Mouse (Mus musculus) olfactory bulb, adult 2 months (tissue): ENCODE measurements around the gene Ercc8.

Source experiments
- CTCF ChIP-seq: fragments of 200-500 bp; IDR thresholded peaks from 2 replicates; pipeline ENCODE4 v1.5.1; 2012; ENCODE audit warnings: low read depth, mild to moderate bottlenecking, low read length, moderate library complexity; ENCODE audit not compliant: insufficient read depth
- POLR2A ChIP-seq: fragments of 200-500 bp; IDR thresholded peaks from 2 replicates; pipeline ENCODE4 v1.6.1; 2012; ENCODE audit warnings: mild to moderate bottlenecking, low read depth, low read length, moderate library complexity; ENCODE audit not compliant: insufficient read depth

DNA sequence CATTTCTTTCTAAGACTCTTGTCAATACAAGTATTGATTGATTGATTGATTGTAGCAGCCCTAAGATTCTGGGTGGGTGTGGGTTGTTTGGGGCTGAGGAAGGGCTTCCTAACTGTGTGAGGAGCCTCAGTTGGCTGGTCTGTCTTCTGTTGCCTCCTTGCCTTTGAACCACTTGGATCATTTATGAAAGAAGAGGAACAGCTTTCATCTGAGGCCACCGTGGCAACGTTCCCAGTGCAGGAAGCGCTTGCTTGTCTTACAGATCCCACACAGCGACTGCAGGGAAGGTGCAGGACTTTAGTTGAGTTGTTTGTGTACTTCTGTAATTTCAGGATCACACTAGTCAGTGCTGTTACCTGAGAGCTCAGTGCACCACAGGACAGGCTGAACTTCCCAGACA, 81.5 kb downstream of the Ercc8 start:
- TF ChIP-seq POLR2A (no peak), CTCF (no peak)
